Mouse (Mus musculus): ENCODE data around the gene Serinc4. TPM values are rescaled to one million over a fixed set of nuclear protein-coding genes. Genes with fewer than 3 reads are reported as not detected.

The Serinc4 gene
- total RNA-seq, 1 experiment = 1.5 TPM

GRCm38 (mm10) chr2:121453917-121454316 is 2.7 kb downstream of the Serinc4 start:
- no peak overlapping the region for H3K9ac ChIP-seq (ENCODE audit: insufficient read depth, low read depth, low read length, poor library complexity, severe bottlenecking)
- no peak for TF ChIP-seq CHD2 (IDR thresholded peaks at IDR 0.05; ENCODE audit: low read depth, low read length)
- TF ChIP-seq ZC3H11A (IDR thresholded peaks at IDR 0.05; ENCODE audit: borderline replicate concordance, low read depth, low read length) = no peak
- no peak for TF ChIP-seq HCFC1 (IDR thresholded peaks at IDR 0.05; ENCODE audit: borderline replicate concordance, insufficient read depth, low read length)
- TF ChIP-seq ZNF384 (IDR thresholded peaks at IDR 0.05; ENCODE audit: low read depth, low read length) = no peak
- TF ChIP-seq MAFK (IDR thresholded peaks at IDR 0.05; ENCODE audit: insufficient read depth, low read depth, low read length) = no peak
- no peak for DNase-seq (ENCODE audit: low read depth, low spot score)
- in situ Hi-C loops (cut with MboI; ENCODE audit: low sequenced_read_pairs in 2 of 2, unreplicated experiment in 2 of 2) = no loop called here
- H3K36me3 ChIP-seq (ENCODE audit: control insufficient read depth, insufficient read depth, low read length, poor library complexity, severe bottlenecking) = peaks cover 15% of the 10 kb centered on the region
- H3K4me3 ChIP-seq (ENCODE audit: insufficient read depth in 1 of 2, low read depth in 1 of 2, low read length in 2 of 2, poor library complexity in 1 of 2, severe bottlenecking in 1 of 2) = no peak overlapping the region
- no peaks in the 10 kb centered on the region for H3K9me3 ChIP-seq (ENCODE audit: control insufficient read depth, insufficient read depth, low read depth, low read length)
- H3K4me1 ChIP-seq (ENCODE audit: control insufficient read depth in 2 of 2, insufficient read depth in 2 of 2, low read length in 2 of 2, poor library complexity in 1 of 2) = peaks cover 4 to 5% of the 10 kb centered on the region in 2 experiments
- H3K27ac ChIP-seq (ENCODE audit: insufficient read depth, low read depth, low read length, poor library complexity, severe bottlenecking) = no peak overlapping the region

DNA sequence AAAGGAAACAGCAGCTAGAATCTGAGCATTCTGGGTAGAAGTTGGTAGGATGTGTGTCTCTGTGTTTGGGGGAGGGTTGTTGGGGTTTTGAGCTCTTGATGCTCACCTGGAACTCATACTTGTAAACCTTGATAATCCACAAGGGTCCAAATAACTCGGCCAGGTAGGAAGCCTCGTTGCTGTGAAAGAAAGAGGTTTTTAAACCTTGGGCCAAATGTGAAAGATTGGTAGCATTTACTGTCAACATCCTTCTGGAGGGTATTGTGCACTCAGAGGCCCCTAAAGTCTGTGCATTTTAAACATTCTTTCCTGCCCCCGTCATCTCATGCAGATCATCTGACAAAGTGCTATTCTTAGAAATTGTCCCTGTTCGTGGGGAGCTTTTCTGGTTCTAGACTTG is 3.6 kb downstream of the Serinc4 start, which contains the start of gene Hypk:
TSS of gene Hypk (plus strand) at position 301 of the 400 bp plus-strand sequence.
- H3K27ac ChIP-seq (ENCODE audit: insufficient read depth, low read depth, low read length, poor library complexity, severe bottlenecking) = no peak within 1 kb of the TSS
- in situ Hi-C loops (cut with MboI; ENCODE audit: low sequenced_read_pairs in 2 of 2, unreplicated experiment in 2 of 2) = no loop called here
- H3K36me3 ChIP-seq (ENCODE audit: control insufficient read depth, insufficient read depth, low read length, poor library complexity, severe bottlenecking) = peaks cover 15% of the 10 kb centered on the region
- peaks cover 2 to 5% of the 10 kb centered on the region in 2 experiments for H3K4me1 ChIP-seq (ENCODE audit: control insufficient read depth in 2 of 2, insufficient read depth in 2 of 2, low read length in 2 of 2, poor library complexity in 1 of 2)
- H3K9me3 ChIP-seq (ENCODE audit: control insufficient read depth, insufficient read depth, low read depth, low read length) = no peaks in the 10 kb centered on the region
- TF ChIP-seq HCFC1 (IDR thresholded peaks at IDR 0.05; ENCODE audit: borderline replicate concordance, insufficient read depth, low read length) = no peak
- no peak for TF ChIP-seq CHD2 (IDR thresholded peaks at IDR 0.05; ENCODE audit: low read depth, low read length)
- no peak for TF ChIP-seq MAFK (IDR thresholded peaks at IDR 0.05; ENCODE audit: insufficient read depth, low read depth, low read length)
- no peak for TF ChIP-seq ZC3H11A (IDR thresholded peaks at IDR 0.05; ENCODE audit: borderline replicate concordance, low read depth, low read length)
- TF ChIP-seq ZNF384 (IDR thresholded peaks at IDR 0.05; ENCODE audit: low read depth, low read length) = no peak
- DNase-seq (ENCODE audit: low read depth, low spot score) = no peak
- no peak within 1 kb of the TSS for H3K9ac ChIP-seq (ENCODE audit: insufficient read depth, low read depth, low read length, poor library complexity, severe bottlenecking)
- H3K4me3 ChIP-seq (ENCODE audit: insufficient read depth in 1 of 2, low read depth in 1 of 2, low read length in 2 of 2, poor library complexity in 1 of 2, severe bottlenecking in 1 of 2) = no peak within 1 kb of the TSS

- H3K36me3 ChIP-seq (ENCODE audit: control insufficient read depth, insufficient read depth, low read length, poor library complexity, severe bottlenecking) = peaks cover 15% of the 10 kb centered on the region
- peaks cover 2 to 5% of the 10 kb centered on the region in 2 experiments for H3K4me1 ChIP-seq (ENCODE audit: control insufficient read depth in 2 of 2, insufficient read depth in 2 of 2, low read length in 2 of 2, poor library complexity in 1 of 2)
- H3K9ac ChIP-seq (ENCODE audit: insufficient read depth, low read depth, low read length, poor library complexity, severe bottlenecking) = no peak overlapping the region
- H3K27ac ChIP-seq (ENCODE audit: insufficient read depth, low read depth, low read length, poor library complexity, severe bottlenecking) = no peak overlapping the region
- no peaks in the 10 kb centered on the region for H3K9me3 ChIP-seq (ENCODE audit: control insufficient read depth, insufficient read depth, low read depth, low read length)
- TF ChIP-seq ZC3H11A (IDR thresholded peaks at IDR 0.05; ENCODE audit: borderline replicate concordance, low read depth, low read length) (no peak), MAFK (IDR thresholded peaks at IDR 0.05; ENCODE audit: insufficient read depth, low read depth, low read length) (no peak), HCFC1 (IDR thresholded peaks at IDR 0.05; ENCODE audit: borderline replicate concordance, insufficient read depth, low read length) (no peak), CHD2 (IDR thresholded peaks at IDR 0.05; ENCODE audit: low read depth, low read length) (no peak), ZNF384 (IDR thresholded peaks at IDR 0.05; ENCODE audit: low read depth, low read length) (no peak)
- in situ Hi-C loops (cut with MboI; ENCODE audit: low sequenced_read_pairs in 2 of 2, unreplicated experiment in 2 of 2) = no loop called here
- no peak overlapping the region for H3K4me3 ChIP-seq (ENCODE audit: insufficient read depth in 1 of 2, low read depth in 1 of 2, low read length in 2 of 2, poor library complexity in 1 of 2, severe bottlenecking in 1 of 2)
- DNase-seq (ENCODE audit: low read depth, low spot score) = no peak
Measured at GRCm38 (mm10) chr2:121452361-121452760, 4.2 kb downstream of the Serinc4 start.

- Histone ChIP-seq H3K4me1 (ENCODE audit: control insufficient read depth in 2 of 2, insufficient read depth in 2 of 2, low read length in 2 of 2, poor library complexity in 1 of 2) (peaks cover 2 to 5% of the 10 kb centered on the region in 2 experiments; a peak in 3 of 4 replicates), H3K4me3 (ENCODE audit: insufficient read depth in 1 of 2, low read depth in 1 of 2, low read length in 2 of 2, poor library complexity in 1 of 2, severe bottlenecking in 1 of 2) (peak overlapping the region; percentile 93 to 100), H3K9ac (ENCODE audit: insufficient read depth, low read depth, low read length, poor library complexity, severe bottlenecking) (peak overlapping the region; percentile 99), H3K27ac (ENCODE audit: insufficient read depth, low read depth, low read length, poor library complexity, severe bottlenecking) (peak overlapping the region; percentile 88; the same call in 1 of the 2 replicates), H3K36me3 (ENCODE audit: control insufficient read depth, insufficient read depth, low read length, poor library complexity, severe bottlenecking) (peaks cover 13% of the 10 kb centered on the region), H3K9me3 (ENCODE audit: control insufficient read depth, insufficient read depth, low read depth, low read length) (no peaks in the 10 kb centered on the region)
- in situ Hi-C loops (cut with MboI; ENCODE audit: low sequenced_read_pairs in 2 of 2, unreplicated experiment in 2 of 2) = no loop called here
- TF ChIP-seq ZC3H11A (IDR thresholded peaks at IDR 0.05; ENCODE audit: borderline replicate concordance, low read depth, low read length) (no peak), MAFK (IDR thresholded peaks at IDR 0.05; ENCODE audit: insufficient read depth, low read depth, low read length) (no peak), CHD2 (IDR thresholded peaks at IDR 0.05; ENCODE audit: low read depth, low read length) (no peak), ZNF384 (IDR thresholded peaks at IDR 0.05; ENCODE audit: low read depth, low read length) (no peak), HCFC1 (IDR thresholded peaks at IDR 0.05; ENCODE audit: borderline replicate concordance, insufficient read depth, low read length) (no peak)
- DNase-seq (ENCODE audit: low read depth, low spot score) = no peak
Measured at GRCm38 (mm10) chr2:121450093-121450492, 6.5 kb downstream of the Serinc4 start.

Measured in ES-E14 (cell line).